ENCODE assay signal across 31 mouse cellular contexts in the genomic region with DNA sequence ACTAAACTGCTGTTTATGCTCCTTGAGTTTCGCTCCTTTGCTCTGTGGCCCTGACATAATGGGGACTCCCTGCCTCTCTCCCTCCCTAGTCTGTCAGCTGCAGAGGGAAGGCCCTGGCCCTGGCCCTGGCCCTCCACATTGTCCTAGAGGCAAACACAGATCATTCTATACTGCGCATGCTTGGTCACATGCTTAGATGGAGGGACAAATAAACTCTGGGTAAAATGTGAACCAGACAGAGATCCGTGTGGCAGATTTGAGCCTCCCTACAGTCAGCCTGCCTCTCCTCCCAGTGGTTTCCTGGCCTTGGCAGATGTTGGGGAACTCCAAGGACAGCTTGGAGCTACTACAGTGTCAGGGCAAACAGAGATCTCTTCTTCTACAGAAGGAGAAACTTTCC. TPM values are rescaled to one million over a fixed set of nuclear protein-coding genes. Genes with fewer than 3 reads are reported as not detected.
DNase-seq lines count a peak whose midpoint lies in the region; ATAC-seq lines count a peak whose summit lies in the region.
"Had no signal": no experiment of that assay in that cellular context is flagged by ENCODE, and none has a peak within 500 bp of the region (broad histone marks: within the 10 kb centered on the region; RNA-seq: fewer than 3 reads in every experiment).

No protein-coding gene starts in this region.

- H3K27me3 ChIP-seq in kidney, embryonic 15.5 days, result peaks cover 20% of the 10 kb centered on the region
- H3K27me3 ChIP-seq: embryonic facial prominence, embryonic 12.5 days; forebrain, embryonic 15.5 days; hindbrain, embryonic 15.5 days; liver, embryonic 13.5 days; midbrain, embryonic 12.5 days; neural tube, embryonic 12.5 days had no signal

- no peak overlapping the region for H3K4me2 ChIP-seq in kidney, embryonic 15.5 days
- H3K4me2 ChIP-seq: embryonic facial prominence, embryonic 12.5 days; forebrain, embryonic 15.5 days; hindbrain, embryonic 15.5 days; limb, embryonic 13.5 days; liver, embryonic 13.5 days; midbrain, embryonic 12.5 days; neural tube, embryonic 12.5 days had no signal

- H3K9me3 ChIP-seq in kidney, embryonic 15.5 days (replicated peaks), result no peaks in the 10 kb centered on the region
- H3K9me3 ChIP-seq: embryonic facial prominence, embryonic 12.5 days; forebrain, embryonic 15.5 days; hindbrain, embryonic 10.5 days; hindbrain, embryonic 15.5 days; limb, embryonic 13.5 days; liver, embryonic 13.5 days; megakaryocyte, embryonic 14.5 days; midbrain, embryonic 12.5 days; neural tube, embryonic 12.5 days had no signal

- no peak overlapping the region for H3K9ac ChIP-seq in kidney, embryonic 15.5 days
- H3K9ac ChIP-seq: embryonic facial prominence, embryonic 12.5 days; forebrain, embryonic 15.5 days; hindbrain, embryonic 15.5 days; limb, embryonic 13.5 days; liver, embryonic 13.5 days; midbrain, embryonic 12.5 days; neural tube, embryonic 12.5 days had no signal

- no peak overlapping the region for H3K4me3 ChIP-seq in kidney, embryonic 15.5 days (replicated peaks)
- H3K4me3 ChIP-seq: embryonic facial prominence, embryonic 12.5 days; forebrain, embryonic 15.5 days; gastrocnemius, adult 2 months; hindbrain, embryonic 10.5 days; hindbrain, embryonic 15.5 days; limb, embryonic 13.5 days; liver, embryonic 13.5 days; megakaryocyte, embryonic 14.5 days; midbrain, embryonic 12.5 days; myocyte; neural tube, embryonic 12.5 days had no signal

- peak overlapping the region; percentile 74 for H3K27ac ChIP-seq in kidney, embryonic 15.5 days
- H3K27ac ChIP-seq: embryonic facial prominence, embryonic 12.5 days; forebrain, embryonic 15.5 days; gastrocnemius, adult 2 months; hindbrain, embryonic 10.5 days; hindbrain, embryonic 15.5 days; limb, embryonic 13.5 days; liver, embryonic 13.5 days; midbrain, embryonic 12.5 days; neural tube, embryonic 12.5 days had no signal

- ATAC-seq in kidney, embryonic 15.5 days (replicated peaks; ENCODE audit: low FRiP score), result 0 out of 2 replicates have a peak, but pooled peaks have one; percentile 25
- ATAC-seq: CD4-positive, CD25-positive, alpha-beta regulatory T cell, adult 4 months; forebrain, embryonic 15.5 days; inflammation-experienced regulatory T-cells, adult 6 months; lung, postnatal 0 days had no signal

- peak; percentile 48 for DNase-seq in adrenal gland, postnatal 14 days
- no peak for DNase-seq in adrenal gland, postnatal 4 days (ENCODE audit: low spot score in 2 of 2)
- no peak for DNase-seq in kidney, adult 11 months
- DNase-seq in ovary, postnatal 36 days (ENCODE audit: low spot score), result peak; percentile 43
- no peak for DNase-seq in ovary, postnatal 14 days (ENCODE audit: low spot score)
- DNase-seq in cerebellum, adult 11-12 months, result no peak
- DNase-seq: cerebellum, adult 9-10 months; cerebellum, postnatal 36 days; gastrocnemius, adult 2 months; gastrocnemius, postnatal 36 days; heart, postnatal 14 days; kidney, postnatal 14 days; liver, embryonic 13.5 days; lung, adult 18-20 months; lung, postnatal 4 days; right cerebral cortex, adult 18-20 months; spleen, adult 18-20 months; thymus, postnatal 14 days had no signal

- WGBS in kidney, embryonic 15.5 days, result 56% methylated on average over 3 of the region's 3 CpGs

- H3K36me3 ChIP-seq in kidney, embryonic 15.5 days, result no peaks in the 10 kb centered on the region
- H3K36me3 ChIP-seq: embryonic facial prominence, embryonic 12.5 days; forebrain, embryonic 15.5 days; hindbrain, embryonic 10.5 days; hindbrain, embryonic 15.5 days; limb, embryonic 13.5 days; liver, embryonic 13.5 days; midbrain, embryonic 12.5 days; neural tube, embryonic 12.5 days had no signal

- peaks cover 27% of the 10 kb centered on the region for H3K4me1 ChIP-seq in kidney, embryonic 15.5 days
- H3K4me1 ChIP-seq: embryonic facial prominence, embryonic 12.5 days; forebrain, embryonic 15.5 days; hindbrain, embryonic 15.5 days; liver, embryonic 13.5 days; midbrain, embryonic 12.5 days had no signal

RNA-seq across cellular contexts. Expression of gene Tm9sf3, which starts 40.1 kb away (rescaled TPM):
- total RNA-seq in adrenal gland, postnatal 14 days (2021), result 155 and 156 TPM in 2 replicates
- 100 to 1,000 TPM; 163 to 170 TPM for total RNA-seq in adrenal gland, postnatal 4 days (2021)
- 137 and 149 TPM in 2 replicates for polyA plus RNA-seq in kidney, embryonic 15.5 days (2015; fragmentation: Nextera tagmentation; extraction: Ambion mirVana)

Comparison
In these comparisons a context has a peak if more than half of its experiments do, and no peak if none do; other contexts are left out.
1. DNase-seq: peak in adrenal gland, postnatal 14 days (single experiment) and ovary, postnatal 36 days (single experiment); none in adrenal gland, postnatal 4 days (0 of 2), kidney, adult 11 months (single experiment), ovary, postnatal 14 days (single experiment) and cerebellum, adult 11-12 months (single experiment).